Mouse (Mus musculus): Measurements from ENCODE around the gene Tmem208.
A peak's percentile ranks its signal among the peaks of the same experiment; 100 is the strongest.

Tmem208 gene

GRCm38 (mm10) chr8:105355179-105356024 is 29.2 kb downstream of the Tmem208 start:
- DNase-seq = no peak

- DNase-seq = no peak
These were observed 30.5 kb downstream of the Tmem208 start for GRCm38 (mm10) chr8:105356681-105357080.

GRCm38 (mm10) chr8:105359208-105359607 is 33.1 kb downstream of the Tmem208 start:
- DNase-seq = no peak

DNA sequence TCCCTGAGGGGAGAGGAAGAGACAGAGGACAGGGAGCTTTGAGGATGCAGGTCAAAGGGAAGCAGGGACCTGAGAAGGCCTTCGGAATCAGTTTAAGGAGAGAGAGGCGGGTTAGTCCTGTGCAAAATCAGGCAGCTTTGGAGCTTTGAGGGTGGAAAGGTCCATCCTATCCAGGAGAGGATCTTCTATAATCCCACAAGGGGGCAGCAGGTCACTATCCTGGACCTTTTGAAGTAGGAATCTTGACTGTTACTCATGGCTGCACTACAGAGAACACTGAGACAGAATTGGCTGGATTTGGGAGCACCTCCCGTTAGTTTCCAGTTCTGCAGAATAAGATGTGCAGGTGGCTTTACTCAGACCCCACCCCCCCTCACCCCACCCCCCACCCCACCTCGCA is 33.5 kb downstream of the Tmem208 start:
- peak; percentile 55 to 60 for DNase-seq

DNA sequence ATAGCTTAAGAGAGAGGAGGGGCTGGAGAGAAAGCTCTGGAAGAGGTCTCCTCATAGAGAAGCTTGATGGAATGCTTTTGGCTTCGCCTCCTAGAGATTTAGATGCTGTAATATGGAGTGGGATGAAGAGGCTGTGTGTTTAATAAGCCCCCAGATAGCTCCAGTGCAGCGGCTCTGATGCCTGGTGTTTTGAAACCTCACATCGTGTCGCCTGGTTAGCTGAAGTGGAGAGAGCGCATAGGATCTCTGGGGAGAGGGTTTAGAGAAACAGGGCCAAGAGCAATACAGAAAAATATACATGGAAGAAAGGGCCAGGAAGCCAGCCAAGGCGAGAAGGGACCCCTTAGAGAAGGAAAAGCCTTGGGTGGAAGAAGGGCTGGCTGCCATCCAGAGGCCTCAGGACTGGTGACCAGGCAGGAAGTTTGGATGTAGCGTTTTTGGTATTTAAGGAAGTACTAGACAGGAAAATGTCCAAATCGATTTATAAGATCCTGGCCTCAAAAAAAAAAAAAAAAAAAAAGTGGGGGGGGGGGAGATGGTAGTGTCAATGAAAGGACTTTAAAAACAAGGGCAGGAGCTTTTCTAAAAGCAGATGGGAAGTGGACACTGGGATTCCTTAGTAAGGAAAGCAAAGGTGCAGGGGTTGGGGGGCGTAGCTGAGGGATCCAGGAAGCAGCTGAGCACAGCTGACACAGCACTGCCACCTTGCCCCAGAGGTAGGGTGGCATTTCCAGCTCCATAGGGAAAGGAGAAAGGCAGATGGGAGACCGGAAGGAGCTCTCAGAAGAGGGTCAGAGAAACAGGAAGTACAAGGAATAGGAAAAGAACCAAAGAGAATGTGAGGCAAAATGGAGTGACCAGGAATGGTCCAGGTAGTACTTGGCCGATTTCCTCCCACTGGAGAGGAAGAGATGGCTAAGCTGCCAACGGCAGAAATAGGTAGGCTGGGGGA is 35.9 kb downstream of the Tmem208 start:
- DNase-seq = no peak

- peak in 1 of 2 experiments; percentile 64 for DNase-seq
These were observed 41.0 kb downstream of the Tmem208 start for GRCm38 (mm10) chr8:105367107-105367506.

DNA sequence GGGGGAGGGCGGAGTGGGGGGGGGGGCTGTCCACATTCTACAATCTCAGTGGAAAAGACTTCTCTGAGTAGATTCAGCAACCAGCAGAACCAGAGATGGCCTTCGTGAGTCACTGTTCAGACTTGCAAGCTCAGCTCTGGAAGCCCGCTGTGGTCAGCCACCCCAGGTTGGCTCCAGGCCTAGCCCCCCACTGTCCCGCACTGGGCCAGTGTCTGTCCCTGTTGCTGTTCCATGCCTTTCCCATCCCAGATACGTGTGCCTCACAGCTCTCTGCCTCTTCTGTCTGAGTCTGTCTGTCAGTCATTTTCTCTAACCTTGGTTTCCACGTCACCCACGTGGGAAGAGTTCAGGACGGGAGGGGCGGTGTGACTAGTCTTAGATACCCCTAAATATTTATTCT is 46.3 kb downstream of the Tmem208 start:
- peak; percentile 59 for DNase-seq

DNA sequence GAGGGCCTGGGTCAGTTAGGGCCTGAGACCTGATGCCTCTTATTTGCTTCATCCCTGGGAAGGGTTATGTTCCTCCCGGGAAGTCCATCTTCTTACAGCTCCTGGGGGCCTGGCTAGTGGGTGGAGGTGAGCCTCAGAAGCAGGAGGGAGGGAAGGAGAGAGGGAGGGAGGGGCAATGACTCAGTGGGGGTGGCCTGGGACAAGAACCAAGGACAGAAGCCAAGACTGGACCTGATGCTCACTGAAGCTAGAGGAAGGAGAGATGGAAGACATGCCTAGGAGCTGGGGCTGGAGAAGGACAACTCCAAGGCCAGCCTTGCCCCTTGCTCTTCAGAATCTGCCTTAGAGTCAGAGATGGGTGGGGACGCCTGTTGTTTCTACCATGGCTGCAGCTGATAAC is 46.9 kb downstream of the Tmem208 start, which contains the start of gene Plekhg4:
Gene Plekhg4, plus strand, starts transcription at position 243 of the 400 bp plus-strand sequence.
- DNase-seq = no peak

DNA sequence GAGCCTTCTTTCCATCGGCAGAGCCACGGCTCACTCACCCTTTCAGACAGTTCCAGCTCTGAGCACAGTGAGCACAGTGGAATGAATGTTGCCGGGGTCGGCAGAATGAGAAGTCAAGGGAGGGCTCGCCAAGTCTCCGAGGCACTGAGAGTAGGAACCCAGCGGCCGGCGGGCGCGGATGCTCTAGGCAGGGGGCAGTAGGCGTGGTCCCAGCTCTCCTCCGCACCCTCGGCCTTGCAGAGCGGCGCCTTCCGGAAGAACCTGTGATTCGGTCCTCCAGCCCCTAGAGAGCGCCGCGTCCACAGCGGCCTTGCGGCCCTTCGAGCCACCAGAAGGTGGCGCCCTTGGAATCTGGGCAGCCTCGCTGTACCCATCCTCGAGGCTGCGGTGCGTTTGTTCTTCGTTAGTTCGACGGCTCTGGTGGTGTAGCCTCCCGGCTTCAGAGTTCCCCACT is 48.4 kb downstream of the Tmem208 start:
- DNase-seq = peak in 1 of 2 experiments; percentile 73

GRCm38 (mm10) chr8:105378673-105379072 is 52.5 kb downstream of the Tmem208 start:
- DNase-seq = peak; percentile 80 to 94

GRCm38 (mm10) chr8:105380308-105380707 is 54.2 kb downstream of the Tmem208 start:
- no peak for DNase-seq

DNA sequence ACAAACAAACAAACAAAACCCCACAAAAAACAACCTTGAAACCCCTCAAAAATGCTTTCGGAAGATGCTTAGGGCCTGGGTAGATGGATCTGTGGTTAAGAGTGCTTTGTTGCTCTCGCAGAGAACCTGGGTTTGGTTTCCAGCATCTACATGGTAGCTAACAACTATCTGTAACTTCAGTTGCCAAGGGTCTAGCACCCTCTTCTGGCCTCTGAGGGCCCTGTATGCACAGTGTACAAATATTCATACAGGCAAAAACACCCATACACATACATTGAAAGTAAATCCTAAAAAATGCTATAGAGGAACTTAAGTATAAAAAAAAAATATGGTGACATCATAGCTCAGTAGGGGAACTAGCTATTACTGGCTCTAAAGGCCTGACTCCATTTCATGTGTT is 57.9 kb downstream of the Tmem208 start:
- DNase-seq = no peak
